Mouse (Mus musculus): ENCODE results near the gene Lrrc47.

Lrrc47 gene

DNA sequence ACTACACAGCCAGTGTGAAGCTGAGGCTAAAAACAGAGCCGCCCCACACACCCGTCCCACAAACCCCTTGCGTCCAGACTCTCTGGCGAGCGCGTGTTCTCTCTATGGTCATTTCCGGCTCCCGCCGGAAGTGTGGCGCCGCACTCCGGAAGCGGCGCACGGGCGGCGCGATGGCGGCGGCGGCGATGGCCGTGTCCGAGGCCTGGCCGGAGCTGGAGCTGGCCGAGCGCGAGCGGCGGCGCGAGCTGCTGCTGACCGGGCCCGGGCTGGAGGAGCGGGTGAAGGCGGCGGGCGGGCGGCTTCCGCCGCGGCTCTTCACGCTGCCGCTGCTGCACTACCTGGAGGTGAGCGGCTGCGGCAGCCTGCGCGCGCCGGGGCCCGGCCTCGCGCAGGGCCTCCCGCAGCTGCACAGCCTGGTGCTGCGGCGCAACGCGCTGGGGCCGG lies at the start of gene Lrrc47:
Gene Lrrc47 (plus strand): TSS at position 86 of the 444 bp plus-strand sequence.
- peak; percentile 87 to 89 for DNase-seq

DNA sequence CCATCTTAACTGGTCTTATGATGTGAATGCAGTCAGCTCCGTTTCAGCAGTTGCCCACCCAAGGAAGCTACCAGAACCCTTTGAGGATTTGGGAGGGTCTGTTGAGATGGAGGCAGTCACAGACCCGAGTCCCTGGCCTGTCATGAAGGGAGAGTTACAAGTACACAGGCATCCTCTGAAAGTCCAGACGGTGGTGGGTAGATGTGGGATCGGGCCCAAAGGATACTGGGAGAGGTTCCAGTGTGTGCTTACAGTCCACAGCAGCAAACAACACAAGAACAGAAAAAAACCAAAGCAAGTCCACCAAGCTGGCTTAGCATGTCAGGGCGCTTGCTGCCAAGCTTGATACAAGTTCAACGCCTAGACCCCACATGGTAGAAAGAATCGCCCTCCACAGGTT lies 48.9 kb upstream of the Lrrc47 start:
- no peak for DNase-seq

DNA sequence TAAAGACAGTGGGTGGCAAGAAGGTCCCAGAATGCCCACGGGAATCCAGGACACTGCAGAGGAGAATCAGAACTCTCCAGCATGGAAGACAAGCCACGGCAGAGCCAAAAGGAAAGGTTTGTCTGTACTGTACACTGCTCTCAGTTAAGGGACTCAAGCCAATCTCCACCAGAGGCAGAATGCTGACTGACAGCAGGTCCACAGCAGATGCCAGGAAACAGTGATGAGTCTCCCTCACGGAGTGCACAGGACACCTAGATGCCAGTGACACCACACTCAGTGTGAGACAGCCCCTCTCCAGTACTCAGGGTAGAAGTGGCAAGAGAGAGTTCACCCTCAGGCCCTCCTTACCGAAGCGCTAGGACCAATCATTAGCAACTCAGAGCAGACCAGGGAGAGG lies 44.9 kb upstream of the Lrrc47 start:
- peak in 1 of 2 experiments; percentile 47 for DNase-seq

DNA sequence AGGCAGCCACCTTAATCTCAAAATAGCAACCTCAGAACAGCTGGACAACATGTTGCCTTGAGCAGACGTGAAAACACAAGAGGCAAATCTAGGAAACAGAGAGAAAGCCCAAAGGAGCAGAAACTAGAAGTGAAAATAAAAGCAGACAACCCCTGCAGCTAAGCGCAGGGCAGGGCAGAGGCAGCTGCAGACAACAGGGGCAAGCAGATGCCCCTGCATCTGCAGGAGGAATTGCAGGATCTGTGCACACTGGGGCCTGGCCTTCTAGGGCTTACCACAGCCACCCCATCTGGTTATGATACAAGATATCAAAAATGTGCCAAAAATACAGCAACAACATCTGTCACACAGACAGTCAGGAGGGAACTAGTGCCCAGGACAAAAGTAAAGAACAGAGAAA lies 44.0 kb upstream of the Lrrc47 start:
- DNase-seq: no peak

DNA sequence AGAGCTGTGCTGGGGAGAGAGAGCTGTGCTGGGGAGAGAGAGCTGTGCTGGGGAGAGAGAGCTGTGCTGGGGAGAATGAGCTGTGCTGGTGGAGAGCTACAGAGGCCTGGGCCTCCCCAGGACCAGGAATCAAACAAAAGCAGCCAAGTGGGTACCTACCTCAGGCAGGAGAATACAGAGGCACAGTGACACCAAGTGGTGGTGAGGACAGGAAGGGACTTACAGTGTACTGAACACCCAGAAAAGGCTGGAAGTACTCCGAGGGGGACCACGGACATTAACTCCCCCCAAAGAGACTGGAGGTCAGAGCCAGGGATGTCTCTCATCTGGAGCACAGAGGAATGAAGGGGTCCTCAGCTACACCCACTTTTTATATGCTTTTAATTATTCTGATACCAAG lies 43.5 kb upstream of the Lrrc47 start:
- no peak for DNase-seq

DNA sequence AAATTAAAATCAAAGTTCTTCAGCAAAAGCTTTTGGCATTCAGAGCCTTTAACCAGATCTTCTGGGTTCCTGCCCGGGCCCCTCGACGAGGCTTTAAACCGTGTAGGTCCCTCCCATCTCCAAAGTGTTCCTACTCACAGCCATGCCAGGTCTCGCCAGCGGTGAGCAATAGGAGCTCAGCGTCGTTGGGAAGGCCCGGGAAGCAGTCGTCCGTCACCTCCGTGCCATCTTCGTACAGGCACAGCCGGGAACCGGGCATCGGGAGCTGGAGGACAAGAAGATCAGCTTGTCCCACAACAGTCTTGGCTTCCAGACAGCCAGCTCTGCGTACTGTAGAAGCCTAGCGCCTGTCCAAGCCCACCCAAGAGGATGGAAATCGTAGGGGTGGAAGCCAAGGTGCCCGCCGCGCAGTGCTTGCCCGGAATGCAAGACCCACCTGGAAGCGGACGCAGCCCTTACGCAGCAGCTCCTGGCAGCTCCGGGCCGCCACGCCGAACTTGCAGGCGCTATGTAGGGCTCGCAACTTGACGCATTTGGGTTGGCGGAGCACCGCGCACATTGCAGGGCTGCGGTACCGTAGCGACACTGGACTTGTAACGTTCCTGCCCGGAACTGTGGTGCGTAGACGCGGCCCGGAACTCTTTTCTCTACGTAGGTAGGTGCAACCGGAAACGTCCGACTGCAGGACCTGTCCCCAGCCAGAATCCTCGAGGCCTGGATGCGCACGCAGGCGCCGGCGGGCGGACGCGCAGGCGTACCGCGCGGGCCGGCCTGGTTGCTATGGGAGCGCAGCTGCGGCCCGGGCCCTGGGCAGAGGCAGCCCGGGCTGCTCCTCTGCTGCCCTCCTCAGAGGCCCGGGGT lies 36.9 kb upstream of the Lrrc47 start, which contains the start of the genes Dffb and Cep104:
Gene Dffb (minus strand): TSS at position 696 of the 861 bp plus-strand sequence.
Gene Cep104 (plus strand): TSS at position 764 of the 861 bp plus-strand sequence.
- peak; percentile 97 to 98 for DNase-seq

DNA sequence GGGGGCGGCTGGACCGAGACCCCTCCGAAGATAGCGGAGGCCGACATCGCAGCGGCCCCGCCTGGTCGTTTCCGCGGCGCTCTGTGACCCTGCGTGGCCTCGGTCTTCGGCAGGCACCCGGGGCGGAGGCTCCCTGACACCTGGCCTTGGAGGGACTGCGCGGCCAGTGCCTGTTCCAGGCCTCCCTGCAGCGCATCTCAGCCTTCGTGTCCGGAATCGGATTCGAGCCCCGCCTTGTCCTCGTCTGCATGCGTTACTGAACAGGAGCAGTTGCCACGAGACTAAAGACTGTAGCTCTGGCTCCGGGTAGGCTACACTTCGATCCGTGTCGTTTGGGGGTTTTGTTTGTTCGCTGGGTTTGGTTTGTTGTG lies 36.3 kb upstream of the Lrrc47 start:
- DNase-seq: no peak

DNA sequence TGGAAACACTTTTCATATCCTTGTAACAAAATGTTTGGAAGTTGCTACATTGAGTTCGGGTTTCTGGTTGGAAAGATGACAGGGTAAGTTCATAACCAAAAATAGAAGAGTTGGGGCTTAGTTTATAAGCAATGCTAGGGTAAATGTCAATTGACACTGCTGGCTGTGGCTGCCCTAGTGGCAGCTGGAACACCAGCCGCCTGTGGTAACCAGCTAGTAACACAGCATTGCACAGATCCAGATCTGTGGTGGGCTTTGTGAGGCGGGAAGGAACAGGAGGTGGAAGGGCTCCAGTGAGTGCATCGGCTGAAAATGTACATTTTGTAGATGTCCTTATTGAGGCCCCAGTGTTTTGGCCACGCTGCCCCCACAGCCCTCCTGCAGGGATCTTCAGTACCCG lies 35.8 kb upstream of the Lrrc47 start:
- no peak for DNase-seq

DNA sequence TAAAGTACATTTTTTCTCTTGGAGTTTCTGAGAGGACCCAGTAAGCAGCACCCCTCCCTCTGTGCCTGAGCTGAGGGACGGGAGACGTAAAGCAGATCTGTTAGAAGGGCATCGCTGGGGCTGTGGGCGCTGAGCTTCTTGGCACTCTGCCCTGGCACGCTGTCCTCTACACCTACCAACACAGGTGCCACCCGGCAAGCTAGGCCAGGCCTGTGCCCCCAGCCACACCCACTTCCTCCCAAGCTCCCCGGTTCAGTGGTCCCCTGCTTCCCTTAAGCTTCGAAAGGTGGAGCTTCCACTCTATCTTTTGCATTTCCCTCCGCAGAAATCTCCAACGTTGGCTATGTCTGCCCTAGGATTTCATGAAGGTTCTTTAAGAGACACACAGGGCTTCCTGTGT lies 32.3 kb upstream of the Lrrc47 start:
- DNase-seq: no peak

DNA sequence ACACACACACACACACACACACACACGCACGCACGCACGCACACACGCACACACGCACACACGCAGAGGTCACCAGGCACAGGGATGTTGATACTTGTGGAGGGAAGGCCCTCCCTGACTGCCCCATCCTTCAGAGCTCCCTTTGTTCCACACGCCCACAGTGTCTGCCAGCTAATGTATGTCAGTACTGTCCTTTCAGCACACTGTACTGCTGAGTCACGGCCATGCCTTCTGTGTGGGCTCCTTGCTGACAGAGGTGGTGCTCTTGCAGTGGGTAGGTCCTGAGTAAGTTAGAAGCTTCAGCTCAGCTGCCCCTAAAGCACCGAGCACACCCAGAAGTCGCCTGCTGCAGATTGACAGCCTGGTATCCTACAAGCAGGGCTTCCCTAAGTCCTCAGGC lies 31.1 kb upstream of the Lrrc47 start:
- no peak for DNase-seq

DNA sequence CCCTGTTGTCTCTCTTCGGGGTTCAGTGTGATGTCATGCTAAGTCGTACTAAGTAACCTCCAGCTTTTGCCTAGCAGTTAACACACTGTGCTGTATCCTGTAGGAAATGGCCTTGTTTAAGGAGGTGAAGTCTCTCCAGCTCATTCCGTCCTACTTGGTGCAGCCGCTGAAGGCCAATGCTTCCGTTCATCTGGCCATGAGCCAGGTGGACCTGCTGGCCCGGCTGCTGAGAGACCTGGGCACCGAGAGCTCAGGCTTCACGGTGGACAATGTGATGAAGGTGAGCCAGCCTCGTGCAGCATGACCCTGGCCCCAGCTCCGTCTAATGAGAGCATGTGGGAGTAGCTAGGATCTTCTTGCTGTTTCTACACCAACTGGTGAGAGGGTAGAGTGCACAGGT lies 18.8 kb upstream of the Lrrc47 start:
- DNase-seq: peak; percentile 24 to 34

DNA sequence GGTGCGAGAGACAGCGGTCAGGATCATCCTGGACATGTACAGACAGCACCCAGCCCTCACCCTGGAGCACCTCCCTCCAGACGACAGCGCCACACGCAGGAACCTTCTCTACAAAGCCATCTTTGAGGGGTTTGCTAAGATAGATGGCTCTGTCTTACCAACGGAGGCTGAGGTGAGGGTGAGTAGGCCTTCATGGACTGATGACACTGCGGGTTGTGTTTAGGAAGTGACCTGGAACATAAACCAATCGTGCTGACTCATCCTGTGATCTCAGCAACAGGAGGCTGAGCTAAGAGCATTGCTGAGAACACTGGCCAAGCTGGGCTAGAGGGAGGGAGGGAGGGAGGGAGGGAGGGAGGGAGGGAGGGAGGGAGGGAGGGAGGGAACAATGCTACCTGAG lies 18.0 kb upstream of the Lrrc47 start:
- no peak for DNase-seq

DNA sequence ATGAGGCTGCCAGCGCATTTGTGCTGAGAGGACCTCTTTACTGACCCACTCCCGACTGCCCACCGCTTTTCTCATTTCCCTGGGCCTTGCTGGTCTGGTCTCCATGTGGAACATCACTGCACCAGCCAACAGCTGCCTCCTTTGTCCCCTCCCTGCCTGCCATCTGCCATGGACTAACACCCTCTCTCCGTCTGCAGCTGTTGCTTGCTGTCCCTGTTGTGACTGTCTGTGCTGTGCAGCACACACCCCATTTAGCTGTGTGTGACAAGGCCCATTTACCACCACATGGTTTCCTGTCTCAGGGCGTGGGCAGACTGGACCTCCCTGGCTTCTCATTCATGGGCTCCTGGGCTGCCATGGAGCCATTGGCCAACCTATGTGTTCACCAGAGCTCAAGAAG lies 6.0 kb upstream of the Lrrc47 start:
- DNase-seq: no peak

DNA sequence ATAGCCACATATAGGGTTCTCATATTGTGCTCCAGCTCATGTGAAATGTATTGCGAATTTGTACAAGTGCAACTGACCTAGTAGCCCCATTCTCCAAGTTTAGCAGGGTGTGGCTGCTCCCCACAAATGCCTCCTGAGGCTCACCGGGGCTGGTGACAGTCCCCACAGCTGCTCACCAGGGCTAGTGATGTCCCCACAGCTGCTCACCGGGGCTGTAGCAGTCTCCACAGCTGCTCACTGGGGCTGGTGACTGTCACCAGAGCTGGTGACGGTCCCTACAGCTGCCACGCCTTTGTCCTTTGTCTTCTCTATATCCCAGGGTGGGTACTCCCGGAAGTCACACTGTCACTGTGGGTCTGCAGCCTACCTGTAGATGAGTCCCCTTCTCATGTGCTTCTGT lies 5.3 kb upstream of the Lrrc47 start:
- DNase-seq: no peak

DNA sequence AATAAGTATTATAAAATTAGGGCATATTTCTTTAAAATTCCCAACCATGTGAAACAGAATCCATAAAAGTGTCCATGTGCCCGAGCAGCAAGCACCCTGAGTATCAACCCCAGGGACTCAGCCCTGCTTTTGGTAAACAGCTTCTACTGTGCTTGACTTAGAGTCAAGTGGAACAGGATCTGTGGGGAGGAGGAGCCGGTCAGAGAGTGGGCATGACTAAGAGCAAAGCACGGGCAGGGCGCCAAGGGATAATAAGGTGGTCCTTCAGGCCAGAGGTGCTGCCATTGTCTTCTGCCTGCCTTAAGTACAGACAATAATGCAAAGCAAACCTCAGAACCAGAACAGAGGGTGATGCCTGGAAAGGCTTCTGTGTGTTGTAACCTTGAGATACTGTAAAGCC lies 3.8 kb upstream of the Lrrc47 start:
- DNase-seq: no peak

DNA sequence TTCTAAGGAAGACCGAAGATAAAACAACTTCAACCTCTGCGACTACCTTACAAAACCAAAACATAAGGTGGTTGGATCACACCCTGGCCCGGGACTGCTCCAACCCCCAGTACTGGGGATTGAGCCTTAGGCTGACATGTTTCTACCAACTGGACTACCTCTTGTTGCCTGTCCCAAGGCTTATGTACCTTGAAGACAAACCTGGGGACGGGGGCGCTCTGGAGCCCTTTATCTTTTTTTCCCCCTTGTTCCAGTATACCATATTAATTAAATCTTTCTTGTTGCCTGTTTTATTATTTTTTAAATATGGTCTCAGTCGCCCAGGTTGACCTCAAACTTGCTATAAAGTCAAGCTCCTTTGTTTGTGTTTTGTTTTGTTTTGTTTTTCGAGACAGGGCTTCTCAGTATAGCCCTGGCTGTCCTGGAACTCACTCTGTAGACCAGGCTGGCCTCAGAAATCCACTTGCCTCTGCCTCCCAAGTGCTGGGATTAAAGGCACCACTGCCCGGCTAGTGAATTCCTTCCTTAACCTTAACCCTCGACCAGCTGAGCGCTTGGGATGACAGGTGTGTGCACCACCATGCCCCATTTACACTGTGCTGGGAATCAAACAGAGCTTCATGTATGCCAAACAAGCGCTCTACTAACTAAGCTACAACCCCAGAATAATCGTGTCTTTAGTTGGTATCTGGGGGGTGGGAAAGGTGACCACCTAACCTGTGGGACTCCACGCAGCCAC lies 455 bp upstream of the Lrrc47 start:
- DNase-seq: no peak

DNA sequence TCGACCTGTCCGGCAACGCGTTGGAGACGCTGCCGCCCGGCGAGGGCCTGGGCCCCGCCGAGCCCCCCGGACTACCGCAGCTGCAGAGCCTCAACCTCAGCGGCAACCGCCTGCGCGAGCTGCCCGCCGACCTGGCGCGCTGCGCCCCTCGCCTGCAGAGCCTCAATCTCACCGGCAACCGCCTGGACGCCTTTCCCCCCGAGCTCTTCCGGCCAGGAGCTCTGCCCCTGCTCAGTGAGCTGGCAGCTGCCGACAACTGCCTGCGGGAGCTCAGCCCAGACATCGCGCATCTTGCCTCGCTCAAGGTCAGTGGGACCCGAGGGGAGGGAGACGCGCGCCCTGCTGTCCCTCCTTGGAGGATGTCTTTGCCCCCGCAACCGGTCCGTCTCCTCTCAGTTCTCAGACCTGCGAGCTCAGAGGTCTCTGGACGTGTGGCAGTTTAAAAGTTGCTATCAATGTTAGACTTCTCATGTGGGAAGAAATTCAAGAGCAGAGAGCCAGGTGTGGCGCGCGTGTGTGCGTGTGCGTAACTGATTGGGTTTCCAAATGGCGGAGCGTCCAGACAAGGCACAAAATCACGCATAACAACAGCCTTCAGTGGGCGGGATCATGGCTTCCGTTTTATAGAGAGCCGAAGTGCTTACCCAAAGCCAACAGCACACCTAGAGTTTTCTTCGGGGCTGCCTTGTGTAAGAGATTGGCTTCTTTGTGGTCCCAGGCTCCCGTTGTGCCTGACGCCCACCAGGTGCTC lies 776 bp downstream of the Lrrc47 start:
- DNase-seq: peak in 1 of 2 experiments; percentile 33

DNA sequence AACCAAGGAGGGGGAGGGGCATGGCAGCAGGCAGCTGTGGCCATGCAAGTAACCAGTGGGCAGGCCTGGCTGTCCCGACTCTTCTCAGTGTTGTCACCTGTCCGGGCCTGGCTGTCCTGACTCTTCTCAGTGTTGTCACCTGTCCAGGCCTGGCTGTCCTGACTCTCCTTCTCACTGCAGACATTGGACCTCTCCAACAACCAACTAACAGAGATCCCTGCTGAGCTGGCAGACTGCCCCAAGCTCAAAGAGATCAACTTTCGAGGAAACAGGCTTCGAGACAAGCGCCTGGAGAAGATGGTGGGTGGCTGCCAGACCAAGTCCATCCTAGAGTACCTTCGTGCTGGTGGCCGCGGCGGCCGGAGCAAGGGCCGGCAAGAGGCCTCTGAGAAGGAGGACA lies 3.9 kb downstream of the Lrrc47 start:
- DNase-seq: peak in 1 of 2 experiments; percentile 43

DNA sequence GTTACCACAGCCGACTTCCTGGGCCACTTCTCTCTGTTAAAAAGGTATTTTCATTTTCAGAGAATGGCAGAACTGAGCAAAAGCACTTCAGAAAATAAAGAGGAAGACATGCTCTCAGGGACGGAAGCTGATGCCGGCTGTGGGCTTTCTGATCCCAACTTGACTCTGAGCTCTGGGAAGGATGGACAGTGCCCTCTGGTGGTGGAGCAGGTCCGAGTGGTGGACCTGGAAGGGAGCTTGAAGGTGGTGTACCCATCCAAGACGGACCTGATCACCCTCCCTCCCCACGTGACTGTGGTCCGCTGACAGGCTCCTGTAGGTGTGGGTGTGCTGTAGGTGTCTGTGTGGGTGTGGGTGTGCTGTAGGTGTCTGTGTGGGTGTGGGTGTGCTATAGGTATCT lies 8.0 kb downstream of the Lrrc47 start:
- peak; percentile 38 to 66 for DNase-seq

DNA sequence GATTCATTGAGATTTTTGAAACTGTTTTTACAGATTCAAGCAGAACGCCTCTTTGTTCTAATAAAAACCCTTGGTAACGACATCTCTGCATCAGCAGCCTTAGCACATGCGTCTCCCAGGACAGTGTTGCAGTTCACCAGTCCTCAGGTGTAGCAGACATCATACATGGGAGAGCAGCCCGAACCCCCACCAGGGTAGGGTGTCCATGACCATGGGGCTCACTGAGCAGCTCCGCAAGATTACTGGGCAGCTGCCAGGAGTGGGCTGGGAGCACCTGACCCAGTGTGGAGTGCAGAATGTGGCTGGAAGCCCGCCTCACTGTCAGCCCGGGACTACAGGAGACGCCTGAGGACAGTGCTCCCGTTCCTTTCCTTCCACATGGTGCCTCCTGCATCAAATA lies 9.9 kb downstream of the Lrrc47 start:
- peak in 1 of 2 experiments; percentile 42 for DNase-seq

DNA sequence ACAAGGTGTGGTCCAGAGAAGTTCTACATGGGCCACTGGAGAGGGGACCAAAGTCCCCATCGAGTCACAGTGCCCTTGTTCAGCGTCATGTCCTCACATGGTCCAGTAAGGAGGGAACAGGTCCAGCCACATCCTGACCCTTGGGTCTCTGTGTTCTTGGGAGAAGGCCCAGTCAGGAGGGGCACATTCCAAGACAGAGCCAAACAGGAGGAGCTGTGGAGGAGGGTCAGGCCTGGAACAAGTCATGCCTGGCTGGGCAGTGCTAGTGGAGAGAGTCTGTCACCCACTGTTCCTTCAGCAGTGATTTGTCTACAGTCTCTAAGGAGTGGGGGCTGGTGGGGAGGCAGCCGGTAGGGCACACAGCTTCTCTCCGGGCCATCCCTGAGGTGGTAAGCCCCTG lies 10.9 kb downstream of the Lrrc47 start:
- DNase-seq: peak; percentile 26 to 39

DNA sequence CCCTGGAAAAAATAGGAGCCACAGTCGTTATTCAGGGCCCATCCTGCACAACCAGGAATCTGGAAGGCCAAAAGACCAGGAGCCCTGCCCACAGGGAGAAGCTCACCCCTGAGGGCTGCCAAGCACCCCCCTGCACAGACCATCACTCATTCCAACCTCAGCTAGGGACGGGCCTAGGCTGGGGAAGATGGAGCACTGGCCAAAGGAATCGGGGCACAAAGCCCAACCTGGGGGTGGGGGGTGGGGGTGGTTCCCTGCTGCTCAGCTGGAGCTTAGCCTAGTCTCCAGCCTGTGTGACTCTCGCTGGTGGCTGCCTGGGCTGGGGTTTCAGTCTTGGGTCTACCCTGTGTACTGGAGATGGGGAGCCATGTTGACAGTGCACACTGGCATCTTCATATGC lies 11.3 kb downstream of the Lrrc47 start:
- peak in 1 of 2 experiments; percentile 31 for DNase-seq
